Mouse (Mus musculus) frontal cortex, postnatal 36 days (tissue): Measurements from ENCODE around the gene S100a10.
A peak's percentile ranks its signal among the peaks of the same experiment; 100 is the strongest.
"Not testable (repeated sequence)": the region's sequence is repeated elsewhere in the genome, so short reads cannot be mapped to it uniquely, and the experiment has no call there.

Experiments
- DNase-seq, 2 experiments: peaks; one replicate each; pipeline ENCODE4 v3.0.0; 2022; ENCODE audit warnings: low spot score in 2 of 2

Gene S100a10

GRCm38 (mm10) chr3:93554981-93555877 lies at the start of gene S100a10:
S100a10 (plus strand) TSS chr3:93555080.
- peak in 1 of 2 experiments; percentile 26 for DNase-seq

DNA sequence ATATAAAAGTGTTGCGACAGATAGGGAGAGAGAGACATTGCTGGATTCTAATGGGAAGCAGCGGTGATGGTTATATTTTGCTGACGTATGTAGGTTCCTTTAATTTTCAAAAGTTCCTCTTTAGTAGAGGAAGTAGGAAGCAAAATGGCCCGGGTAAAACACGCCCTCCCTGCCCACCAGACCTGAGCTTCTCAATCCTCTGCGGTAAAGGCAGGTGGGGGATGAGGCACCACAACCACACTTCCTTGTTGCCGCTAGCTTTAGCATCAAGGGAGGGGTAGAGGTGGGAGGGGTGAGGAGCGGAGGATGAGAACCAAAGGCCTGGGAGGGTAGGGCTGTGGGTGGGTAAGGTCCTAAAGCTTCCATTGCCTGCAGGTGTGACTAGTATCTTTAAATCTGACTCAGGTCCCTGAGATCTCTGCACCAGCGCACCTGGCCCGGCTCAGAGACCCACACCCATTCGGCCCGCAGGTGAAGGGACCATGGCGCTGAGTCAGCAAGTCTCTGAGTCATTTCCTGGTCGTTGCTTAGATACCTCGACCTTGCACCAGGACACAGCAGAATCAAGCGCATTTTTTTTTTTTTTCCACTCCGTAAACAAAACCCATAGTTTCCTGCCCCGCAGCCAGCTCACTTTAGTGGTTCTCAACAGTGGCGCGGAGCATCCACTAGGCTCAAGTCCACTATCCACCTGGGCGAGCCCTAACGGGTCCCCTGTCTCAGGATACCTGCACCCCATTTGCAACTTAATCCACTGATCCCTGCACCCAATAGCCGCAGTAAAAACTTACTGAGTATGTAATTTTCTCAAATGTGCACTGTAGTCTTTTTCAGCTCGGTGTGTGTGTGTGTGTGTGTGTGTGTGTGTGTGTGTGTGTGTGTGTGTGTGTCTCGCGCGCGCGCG lies 48.7 kb upstream of the S100a10 start:
- DNase-seq, result no peak

DNA sequence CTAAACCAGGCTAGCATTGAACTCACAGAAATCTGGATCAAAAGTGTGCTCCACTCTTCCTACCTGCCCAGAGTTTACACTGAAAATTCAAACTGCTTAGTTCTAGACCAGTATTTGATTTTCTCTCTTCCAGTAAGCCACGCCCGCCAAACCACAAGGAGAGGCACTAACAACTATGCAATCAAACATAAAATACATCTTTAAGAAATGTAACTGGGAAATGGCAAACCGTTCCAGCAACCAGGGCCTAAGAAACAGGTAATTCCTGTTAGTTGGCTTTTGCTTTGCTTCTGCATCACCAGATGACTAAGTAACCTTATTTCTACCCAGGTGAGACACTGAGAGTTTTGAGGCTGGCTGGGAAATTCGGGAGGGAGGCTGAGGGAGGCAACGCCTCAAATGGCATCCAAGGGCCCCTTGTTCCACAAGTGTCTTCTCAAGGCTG lies 48.0 kb upstream of the S100a10 start:
- no peak for DNase-seq

GRCm38 (mm10) chr3:93509301-93509700 lies 45.6 kb upstream of the S100a10 start:
- DNase-seq, result no peak

GRCm38 (mm10) chr3:93511036-93511435 lies 43.8 kb upstream of the S100a10 start:
- no peak for DNase-seq

GRCm38 (mm10) chr3:93511801-93512200 lies 43.1 kb upstream of the S100a10 start:
- DNase-seq, result no peak

- no peak for DNase-seq
Measured at GRCm38 (mm10) chr3:93512386-93513101, 42.3 kb upstream of the S100a10 start.

GRCm38 (mm10) chr3:93514628-93515027 lies 40.3 kb upstream of the S100a10 start:
- no peak for DNase-seq

DNA sequence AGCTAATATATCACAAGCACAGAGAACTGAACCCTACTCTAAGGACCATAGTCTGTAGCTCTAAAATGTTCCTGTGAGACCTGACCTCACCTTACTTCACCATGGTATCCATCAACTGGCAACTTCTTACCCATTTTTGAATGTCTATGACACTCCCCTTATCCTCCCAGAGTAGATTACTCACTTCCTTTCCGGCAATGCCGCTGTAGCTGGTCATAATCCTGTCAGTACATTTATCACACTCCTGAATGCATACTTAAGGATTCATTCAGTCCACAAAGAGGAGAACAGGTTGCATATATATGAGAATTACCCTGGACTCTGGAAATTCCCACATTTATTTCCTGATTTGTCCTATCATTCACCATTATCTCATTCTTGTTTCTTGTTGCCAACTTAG lies 37.5 kb upstream of the S100a10 start:
- no peak for DNase-seq

DNA sequence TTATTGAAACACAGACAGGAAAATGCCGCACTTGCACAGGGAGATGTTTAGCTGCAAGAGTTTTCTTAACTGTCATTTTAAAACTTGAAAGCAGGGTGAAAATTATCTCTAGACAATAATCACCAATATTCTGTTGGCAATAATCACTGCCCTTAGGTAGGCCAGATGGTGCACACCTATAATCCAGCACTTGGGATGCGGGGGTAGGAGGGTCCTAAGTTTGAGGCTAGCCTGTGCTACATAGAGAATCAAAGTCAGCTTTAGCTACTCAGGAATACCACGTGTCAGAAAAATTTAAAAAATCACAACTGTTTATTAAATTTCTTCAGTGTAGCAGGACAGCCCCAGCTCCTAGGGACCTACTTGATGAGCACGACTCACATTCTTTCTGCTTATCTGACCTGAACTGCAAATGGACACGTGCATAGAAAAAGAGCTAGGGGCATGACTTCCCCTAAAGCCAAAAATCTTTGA lies 35.0 kb upstream of the S100a10 start:
- DNase-seq, result no peak

- DNase-seq, result peak in 1 of 2 experiments; percentile 7
Measured at GRCm38 (mm10) chr3:93520330-93521193, 34.3 kb upstream of the S100a10 start, which contains the start of gene S100a11. S100a11 (plus strand) TSS chr3:93520488.

DNA sequence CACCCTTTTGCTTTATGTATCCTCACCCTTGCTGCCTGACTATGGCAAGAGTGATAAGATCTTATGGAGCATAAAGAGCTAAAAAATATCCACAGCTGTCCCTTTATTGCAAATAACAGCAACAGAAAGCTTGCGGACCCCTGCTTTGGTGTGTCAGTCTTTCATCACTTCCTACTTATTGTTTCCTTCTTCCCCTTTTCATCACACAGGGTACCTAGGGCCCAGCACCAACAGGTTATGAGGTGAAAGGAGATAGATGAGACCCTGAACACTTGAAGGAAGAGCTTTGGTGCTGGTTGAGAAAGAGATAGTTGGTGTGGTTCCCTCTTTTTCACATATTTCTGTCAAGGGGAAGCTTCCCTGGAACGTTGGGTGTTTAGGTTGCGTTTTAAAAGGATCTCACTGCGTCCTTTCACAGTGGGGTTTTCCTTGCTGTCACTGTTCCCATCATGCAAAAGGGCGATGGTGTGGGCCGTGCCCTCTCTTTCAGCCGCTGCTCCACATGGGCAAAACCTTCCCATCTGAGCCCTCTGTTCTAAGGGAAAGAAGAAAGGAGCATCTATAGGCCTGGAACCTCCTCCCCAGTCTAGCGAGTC lies 33.3 kb upstream of the S100a10 start:
- DNase-seq, result no peak

- peak; percentile 43 to 71 for DNase-seq
Measured at GRCm38 (mm10) chr3:93522611-93523010, 32.3 kb upstream of the S100a10 start.

GRCm38 (mm10) chr3:93527300-93527699 lies 27.6 kb upstream of the S100a10 start:
- no peak for DNase-seq

DNA sequence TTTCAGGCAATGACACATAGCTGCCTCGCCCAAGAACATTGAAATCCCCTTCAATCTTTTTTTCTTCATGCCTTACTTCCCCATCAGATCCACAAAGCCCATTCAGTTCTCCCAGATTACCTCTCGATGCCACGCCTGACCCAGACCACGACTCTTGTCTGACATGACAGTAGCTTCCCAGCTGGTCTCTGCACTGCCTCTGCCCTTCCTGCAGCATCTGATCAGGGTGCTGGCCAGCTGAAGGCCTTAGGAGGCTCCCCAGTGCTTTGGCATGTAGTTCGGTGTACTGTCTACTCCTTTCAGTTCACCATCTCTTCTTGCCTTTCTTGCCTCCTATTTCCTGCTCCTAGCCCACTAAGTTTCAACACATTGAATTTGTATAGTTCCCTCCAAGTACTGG lies 26.1 kb upstream of the S100a10 start:
- DNase-seq, result no peak

GRCm38 (mm10) chr3:93537068-93537576 lies 17.8 kb upstream of the S100a10 start:
- no peak for DNase-seq

DNA sequence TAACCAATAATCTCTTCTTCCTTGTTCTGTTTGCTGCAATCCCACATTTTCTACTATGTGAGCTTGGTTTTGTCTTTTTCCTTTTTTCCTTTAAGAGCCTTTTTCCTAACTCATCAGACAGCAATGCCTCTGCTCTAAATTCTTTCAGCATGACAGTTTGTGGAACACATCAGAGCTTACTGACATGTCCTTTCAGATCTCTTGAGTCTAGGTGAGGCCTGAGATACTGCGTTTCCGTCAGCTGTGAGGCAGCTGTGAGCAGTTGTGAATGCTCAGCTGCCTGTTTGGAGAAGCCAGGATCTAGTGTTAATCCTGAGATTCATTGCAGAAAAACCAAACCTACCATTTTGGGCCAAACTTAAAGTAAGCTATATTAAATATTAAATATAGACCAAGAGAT lies 16.4 kb upstream of the S100a10 start:
- DNase-seq, result no peak

GRCm38 (mm10) chr3:93541501-93541900 lies 13.4 kb upstream of the S100a10 start:
- no peak for DNase-seq

GRCm38 (mm10) chr3:93544170-93544569 lies 10.7 kb upstream of the S100a10 start:
- DNase-seq, result not testable (repeated sequence)

DNA sequence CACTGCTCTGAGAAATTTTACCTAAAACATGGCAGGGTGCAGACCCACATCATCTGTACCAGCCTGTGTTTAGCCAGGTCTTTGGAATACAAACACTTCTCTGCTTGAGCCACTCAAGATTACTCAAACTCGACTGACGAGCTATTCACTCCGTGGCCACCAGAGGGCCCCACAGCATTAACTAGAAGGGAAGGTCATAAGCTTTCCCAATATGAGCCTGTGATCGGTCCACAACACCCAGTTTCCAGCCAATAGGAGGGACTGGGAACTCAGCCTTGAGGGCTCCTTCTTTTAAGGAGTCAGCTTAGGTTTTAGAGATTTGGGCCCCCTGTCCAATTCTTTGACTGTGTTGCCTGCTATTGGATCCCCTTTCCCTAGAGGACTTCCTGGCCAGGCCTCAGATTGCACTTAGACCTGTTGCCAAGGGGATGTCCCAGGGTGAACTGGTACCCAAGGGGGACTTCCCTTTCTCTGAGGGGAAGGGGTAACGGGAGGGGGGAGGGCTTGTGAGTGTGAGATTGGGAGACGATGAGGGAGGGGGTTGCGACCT lies 7.7 kb upstream of the S100a10 start:
- peak; percentile 87 for DNase-seq
